Mouse (Mus musculus) NIH3T3 (cell line): ENCODE data around the gene Kcnn4.
"Not testable (repeated sequence)": the region's sequence is repeated elsewhere in the genome, so short reads cannot be mapped to it uniquely, and the experiment has no call there.

Source experiments
- DNase-seq: peaks from one replicate; pipeline ENCODE4 v3.0.0-alpha.2; 2012; ENCODE audit warnings: low read depth

The Kcnn4 gene

DNA sequence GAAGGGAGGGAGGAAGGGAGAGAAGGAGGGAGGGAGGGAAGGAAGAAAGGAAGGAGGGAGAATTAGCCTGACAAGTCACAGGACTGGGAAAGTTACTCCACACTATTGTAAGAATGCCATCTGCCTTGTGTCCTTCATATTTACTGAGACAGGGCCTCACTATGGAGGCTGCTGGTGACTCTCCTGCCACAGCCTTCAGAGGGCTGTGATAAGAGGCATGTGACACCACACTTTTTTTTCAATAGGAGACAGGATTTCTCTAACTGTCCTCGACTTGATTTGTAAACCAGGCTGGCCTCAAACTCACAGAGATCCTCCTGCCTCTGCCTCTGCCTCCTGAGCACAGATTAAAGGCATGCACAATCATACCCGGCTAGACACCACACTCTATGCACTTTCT, 21.6 kb downstream of the Kcnn4 start:
- no peak for DNase-seq

DNA sequence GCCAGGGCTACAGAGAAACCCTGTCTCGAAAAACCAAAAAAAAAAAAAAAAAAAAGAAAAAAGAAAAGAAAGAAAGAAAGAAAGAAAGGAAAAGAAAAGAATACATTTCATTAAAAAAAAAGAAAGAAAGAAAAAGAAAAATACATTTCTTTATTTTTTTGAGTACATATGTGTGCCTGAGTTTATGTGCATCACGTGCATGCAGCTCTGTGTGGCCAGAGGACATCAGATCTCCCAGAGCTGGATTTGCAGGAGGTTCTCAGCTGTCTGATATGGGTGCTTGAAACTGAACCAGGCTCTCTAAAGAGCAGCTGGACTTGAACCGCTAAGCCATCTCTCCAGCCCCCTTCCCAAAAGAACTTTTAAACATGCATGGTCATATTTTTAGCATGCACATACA, 24.0 kb downstream of the Kcnn4 start:
- no peak for DNase-seq

DNA sequence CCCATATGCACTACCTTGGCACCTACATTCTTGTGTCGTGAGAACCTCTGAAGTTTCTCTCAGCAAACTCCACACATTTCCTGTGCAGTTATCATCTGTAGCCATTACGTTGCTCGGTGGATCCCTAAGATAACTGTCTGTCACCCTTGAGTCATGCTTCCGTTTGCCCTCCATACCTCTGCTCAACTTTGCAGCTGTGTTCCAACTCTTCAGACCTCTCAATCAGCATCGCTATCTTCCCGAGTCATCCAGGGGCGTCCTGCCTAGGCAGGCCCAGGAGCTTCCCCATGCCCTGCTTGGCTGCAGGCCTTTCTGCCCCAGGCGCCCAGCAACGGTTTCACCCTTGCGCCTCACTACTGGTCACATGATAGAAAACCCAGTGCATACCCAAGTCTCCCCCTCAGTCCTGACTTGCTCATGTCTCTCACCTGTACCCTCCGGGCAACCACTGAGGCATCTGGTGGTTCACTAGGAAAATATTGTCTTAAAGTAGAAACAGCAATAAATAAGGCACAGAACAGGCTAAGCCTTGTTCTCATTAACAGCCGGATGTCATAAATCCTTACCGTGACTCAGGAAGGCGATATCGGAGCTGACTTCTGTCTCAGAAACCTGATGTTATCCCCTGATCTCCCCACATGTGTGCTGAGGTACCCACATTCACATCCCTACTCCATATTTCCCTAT, 24.6 kb downstream of the Kcnn4 start:
- peak; percentile 36 for DNase-seq

DNA sequence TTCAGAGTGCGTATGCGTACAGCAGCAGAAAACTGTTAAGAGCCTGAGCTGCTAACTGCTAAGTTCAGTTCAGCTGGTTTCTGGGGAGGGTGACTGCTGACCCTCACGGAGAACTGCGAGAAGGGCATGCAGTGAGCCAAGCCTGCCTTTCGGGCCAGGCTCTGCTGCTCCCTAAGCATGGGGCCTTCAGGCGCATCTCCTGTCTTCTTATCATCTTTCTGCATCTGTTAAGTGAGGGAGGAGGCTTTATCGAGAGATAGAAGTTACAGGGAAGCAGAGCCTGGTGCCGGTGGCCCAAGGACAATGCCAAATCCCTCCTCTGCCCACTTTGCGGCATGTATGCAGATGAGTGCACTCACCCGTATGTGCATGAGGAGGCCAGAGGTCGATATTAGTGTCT, 26.8 kb downstream of the Kcnn4 start:
- no peak for DNase-seq

DNA sequence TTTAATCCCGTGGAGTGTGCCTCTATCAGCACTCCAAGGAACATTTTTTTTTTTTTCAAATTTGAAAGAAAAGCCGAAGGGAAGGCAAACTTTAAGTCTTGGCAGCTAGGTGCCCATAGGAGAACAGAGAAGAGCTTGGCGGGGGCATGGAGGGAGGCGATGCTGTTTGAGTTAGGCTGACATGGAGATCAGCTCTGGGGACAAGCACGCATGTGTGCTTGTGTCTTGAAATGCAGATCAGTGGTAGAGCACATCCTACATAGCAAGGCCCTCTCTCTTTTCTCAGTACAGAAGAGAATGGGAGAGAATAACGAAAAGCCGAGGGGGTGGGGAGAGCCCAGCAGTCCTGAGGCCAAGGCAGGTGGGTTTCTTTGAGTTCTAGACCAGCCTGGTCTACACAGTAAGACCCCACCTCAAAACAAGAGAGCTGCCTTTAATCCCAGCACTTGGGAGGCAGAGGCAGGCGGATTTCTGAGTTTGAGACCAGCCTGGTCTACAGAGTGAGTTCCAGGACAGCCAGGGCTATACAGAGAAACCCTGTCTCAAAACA, 28.4 kb downstream of the Kcnn4 start:
- DNase-seq, result no peak

DNA sequence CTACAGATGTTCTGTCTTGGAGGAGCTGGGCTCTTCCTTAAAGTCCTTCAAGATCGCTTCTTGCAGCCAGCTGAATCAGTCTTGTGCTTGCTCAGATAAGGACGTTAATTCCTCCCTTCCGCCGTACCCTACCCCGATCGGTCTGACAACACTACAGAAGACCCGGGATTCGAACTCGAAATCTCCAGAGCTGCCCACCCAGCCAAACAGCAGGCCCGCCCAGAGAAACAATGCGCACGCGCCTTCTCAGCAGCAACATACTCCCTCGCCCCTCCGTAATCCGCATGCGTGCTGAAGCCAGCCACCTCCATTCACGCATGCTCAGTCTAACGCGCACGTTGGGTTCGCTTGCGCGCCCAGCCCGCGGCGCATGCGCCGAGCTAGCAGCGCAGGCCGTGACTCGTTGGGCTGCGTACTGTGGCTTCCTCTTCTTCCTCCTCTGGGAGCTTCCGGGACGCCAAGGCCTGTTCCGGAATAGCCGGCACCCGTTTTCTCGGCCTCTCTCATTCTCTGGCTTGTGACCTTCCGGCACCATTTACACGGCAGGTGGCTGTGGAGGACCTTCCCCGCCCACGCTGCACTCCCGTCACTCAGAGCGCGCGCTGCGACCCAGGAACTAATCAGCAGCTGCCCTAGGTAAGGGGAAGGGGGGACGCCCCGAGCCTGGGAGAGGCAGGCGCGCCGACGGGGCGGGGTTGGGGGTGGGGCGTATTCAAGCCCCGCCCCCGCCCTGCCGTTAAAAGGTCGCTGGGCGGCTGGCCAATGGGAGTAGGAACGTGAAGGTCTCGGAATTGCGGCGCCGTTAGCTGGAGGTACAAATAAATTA, 29.4 kb downstream of the Kcnn4 start, which contains the start of gene Smg9:
Gene Smg9, plus strand, starts transcription at position 364 of the 826 bp plus-strand sequence.
- DNase-seq, result peak; percentile 100

DNA sequence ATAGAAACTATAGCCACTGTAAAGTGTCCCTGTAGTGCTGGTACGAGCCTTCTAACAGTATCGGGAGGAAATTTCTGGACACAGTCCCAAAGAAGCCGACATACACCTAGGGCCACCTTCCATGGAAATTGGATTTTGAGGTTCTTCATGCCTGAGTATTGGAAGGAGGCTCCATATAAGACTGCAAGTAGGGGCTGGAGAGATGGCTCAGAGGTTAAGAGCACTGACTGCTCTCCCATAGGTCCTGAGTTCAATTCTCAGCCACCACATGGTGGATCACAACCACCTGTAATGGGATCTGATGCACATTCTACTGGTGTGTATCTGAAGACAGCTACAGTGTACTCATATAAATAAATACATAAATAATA, 30.0 kb downstream of the Kcnn4 start:
- no peak for DNase-seq

DNA sequence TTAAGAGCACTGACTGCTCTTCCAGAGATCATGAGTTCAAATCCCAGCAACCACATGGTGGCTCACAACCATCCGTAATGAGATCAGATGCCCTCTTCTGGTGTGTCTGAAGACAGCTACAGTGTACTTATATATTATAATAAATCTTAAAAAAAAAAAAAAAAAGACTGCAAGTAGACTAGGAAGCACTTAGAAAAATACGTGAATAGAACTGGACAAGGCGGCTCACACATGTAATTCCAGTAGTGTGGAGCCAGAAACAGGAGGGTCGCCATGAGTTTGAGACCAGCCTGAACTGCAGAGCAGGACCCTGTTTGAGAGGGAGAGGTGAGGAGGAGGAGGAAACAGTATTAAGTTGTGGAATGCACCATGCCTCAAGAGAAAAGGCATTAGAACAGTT, 30.4 kb downstream of the Kcnn4 start:
- DNase-seq, result not testable (repeated sequence)

DNA sequence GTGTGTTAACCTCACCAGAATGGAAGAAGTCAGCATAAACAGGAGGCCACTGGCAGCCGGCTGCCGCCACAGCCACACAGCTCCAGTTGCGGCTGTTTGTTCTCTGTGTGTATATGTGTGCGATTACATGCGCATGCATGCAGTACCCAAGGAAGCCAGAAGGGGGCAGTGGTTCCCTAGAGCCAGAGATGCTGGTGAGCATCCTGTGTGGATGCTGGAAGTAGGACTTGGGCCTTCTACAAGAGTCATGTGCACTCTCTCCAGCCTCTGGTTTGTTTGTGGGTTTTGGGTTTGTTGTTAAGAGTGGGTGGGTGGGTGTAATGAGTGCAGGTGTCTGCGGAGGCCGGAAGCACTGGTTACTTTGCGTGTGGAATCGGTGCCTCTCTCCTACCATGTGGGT, 32.8 kb downstream of the Kcnn4 start:
- DNase-seq, result peak; percentile 38

DNA sequence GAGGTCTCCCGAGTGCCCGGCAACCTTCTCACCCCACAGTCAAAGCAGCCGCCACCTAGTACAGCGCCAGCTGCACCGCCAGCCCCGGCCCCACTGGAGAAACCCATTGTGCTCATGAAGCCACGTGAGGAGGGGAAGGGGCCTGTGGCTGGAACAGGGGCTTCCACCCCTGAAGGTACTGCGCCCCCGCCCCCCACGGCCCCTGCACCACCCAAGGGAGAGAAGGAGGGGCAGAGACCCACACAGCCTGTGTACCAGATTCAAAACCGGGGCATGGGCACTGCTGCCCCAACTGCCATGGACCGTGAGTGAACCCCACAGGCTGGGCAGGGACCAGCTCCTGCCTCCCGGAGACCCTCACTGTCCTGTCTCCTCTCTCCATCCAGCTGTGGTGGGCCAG, 35.6 kb downstream of the Kcnn4 start:
- no peak for DNase-seq

DNA sequence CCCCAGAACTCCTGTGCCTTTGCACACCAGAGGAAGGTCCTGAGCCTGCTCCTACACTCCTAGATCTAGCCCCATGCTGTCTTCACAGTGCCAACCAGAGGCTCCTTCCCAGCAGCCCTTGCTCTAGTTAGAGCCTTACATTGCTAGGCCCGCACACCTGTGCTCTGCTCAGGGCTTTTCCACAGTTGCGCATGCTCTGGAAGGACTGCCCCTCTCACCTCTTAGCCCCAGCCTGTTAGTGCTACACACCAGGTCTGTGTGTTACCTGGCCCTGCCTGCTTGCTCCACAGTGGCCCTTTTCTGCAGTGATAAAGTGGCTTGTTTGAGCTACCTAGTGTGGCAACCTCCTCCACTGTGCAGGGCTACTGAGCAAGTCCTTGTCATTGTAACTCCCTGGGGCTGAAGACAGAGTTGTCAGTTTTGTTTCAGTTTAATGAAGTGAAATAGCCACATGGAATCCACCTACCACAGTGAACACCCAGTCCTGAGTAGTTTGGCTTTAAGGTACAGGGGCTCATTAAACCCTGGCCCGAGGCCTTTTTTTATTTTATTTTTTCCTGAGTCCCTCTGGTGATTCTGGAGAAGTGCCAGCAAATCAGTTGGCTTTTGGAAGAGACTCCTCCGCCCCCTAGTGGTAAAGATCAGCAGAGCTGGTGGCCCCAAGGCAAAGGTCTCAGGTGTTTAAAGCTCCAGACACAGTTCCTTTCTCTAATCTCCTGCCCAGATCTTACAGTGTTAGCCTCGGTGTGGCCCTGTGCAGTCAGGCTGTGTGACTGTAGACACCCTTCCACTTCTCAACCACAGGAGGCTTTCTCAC, 36.7 kb downstream of the Kcnn4 start:
- peak; percentile 94 for DNase-seq

DNA sequence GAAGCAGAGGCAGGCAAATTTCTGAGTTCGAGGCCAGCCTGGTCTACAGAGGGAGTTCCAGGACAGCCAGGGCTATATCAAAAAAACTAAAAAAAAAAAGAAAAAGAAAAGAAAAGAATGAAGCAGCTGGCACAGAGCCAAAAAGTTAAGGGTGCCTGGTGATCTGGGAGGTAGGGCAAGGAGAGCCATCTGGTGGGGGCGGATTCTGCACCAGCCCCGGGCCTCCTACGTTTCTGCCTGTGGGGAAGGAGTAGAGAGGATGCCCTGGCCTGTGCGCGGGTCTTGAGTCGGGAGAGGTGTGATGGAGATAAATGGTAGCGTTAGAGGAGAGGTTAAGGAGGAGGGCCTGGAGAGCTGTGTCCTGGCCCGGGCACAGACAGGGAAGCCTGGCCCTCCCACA, 38.1 kb downstream of the Kcnn4 start:
- no peak for DNase-seq

DNA sequence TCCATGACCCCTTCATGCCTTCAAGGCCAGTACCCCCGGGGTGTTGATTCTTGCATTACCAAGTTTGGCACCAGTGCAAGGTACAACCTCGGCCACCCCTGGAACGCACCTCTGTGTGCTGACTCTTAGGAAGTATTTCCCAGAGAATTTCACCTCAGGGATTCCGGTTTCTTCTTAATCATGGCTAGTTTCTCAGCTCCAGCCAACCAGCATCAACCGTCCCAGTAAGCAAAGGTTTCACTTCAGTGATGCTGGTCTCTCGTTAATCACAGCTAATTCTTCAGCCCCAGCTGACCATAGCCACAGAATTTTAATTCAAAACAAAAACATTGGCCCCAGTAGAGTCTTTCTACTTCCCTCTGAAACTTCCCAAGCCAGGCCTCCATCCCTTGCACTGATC, 40.1 kb downstream of the Kcnn4 start:
- no peak for DNase-seq

DNA sequence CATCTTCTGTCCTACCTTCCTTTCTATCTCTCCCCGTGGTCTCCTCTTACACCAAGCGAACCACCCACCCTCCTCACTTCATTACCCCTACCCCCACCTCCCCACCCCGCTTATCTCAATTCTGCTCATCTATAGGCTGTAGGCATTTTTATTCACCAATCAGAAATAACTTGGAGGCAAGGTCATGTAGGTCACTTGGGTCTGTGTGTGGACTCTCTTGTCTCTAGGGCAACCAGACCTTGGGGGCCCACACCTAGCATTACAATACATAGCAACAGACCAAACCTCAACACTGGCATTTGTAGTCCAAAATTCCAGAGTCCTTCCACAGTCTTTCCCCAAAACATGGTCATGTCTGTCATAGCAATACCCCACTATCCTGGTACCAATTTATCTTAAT, 40.8 kb downstream of the Kcnn4 start:
- DNase-seq, result no peak

DNA sequence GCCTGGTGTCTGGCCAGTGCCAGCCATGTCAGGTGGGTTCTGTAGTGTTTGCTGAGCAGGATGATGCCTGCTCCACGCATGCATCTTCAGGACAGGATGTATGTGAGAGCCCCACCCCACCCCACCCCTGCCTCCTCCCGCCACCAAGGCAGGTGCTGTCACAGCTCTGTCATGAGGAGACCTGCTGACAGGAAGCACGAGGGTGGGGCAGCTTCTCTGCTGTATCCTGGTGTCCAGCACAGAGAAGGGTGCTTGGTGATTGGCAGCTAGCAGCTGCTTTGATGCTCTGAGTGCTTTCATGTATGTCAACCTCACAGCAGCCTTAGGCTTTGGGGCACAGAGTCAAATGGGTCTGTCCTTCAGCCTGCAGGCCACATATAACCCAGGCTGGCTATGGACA, 43.6 kb downstream of the Kcnn4 start:
- DNase-seq, result no peak

DNA sequence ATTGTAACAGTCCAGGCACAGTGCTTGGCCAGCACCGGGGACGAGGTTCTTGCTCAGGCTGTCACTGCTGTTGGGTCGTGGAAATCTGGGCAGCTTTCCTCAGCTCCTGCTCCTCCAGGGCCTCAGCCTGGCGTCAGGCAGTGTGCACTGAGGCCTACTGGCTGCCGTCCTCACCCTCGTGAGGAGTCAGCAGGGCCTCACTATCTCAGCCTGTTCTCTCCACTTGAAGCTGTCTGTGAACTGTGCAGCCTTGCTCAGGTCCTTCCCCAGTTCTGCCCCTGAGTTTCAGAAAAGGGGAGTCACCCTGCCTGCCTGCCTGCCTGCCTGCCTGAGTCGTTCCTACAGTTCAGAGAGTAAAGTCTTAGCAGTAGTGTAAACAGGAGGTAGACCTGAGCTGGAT, 45.2 kb downstream of the Kcnn4 start:
- DNase-seq, result no peak

DNA sequence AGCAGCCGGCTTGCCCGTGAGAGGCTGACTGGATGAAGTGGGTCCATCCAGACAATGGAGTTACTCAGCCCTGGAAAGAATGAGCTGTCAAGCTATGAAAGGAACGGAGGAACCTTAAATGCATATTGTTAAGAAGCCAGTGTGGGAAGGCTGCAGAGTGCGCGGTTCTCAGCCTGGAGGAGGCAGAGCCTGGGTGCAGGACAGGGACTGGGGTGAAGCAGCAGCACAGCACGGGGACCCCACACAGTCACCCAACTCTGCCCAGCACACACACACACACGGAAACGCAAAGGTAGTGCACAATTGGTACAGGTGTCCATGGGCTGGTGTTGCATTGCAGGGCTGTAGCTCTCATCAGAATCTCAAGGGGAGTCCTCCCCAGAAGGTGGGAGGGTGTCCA, 49.5 kb downstream of the Kcnn4 start:
- no peak for DNase-seq

DNA sequence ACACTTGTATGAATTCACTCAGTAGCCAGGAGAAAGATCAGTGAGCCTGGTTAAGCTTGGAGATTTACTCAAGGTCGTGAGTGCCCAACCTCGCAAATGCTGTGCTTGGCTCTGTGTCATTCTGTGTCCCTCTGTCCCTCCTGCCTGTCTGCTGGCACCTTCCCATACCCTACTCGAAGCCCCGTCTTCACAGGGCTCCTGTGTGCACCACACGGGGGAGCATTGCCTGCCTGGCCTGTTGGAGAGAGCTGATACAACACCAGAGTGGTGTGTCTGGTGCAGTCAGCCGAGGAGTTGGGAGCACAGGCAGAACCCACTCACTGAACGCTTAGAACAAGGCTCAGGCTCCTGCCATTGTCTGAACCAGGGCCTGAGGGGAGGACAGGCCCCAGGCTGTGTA, 51.6 kb downstream of the Kcnn4 start:
- DNase-seq, result no peak

DNA sequence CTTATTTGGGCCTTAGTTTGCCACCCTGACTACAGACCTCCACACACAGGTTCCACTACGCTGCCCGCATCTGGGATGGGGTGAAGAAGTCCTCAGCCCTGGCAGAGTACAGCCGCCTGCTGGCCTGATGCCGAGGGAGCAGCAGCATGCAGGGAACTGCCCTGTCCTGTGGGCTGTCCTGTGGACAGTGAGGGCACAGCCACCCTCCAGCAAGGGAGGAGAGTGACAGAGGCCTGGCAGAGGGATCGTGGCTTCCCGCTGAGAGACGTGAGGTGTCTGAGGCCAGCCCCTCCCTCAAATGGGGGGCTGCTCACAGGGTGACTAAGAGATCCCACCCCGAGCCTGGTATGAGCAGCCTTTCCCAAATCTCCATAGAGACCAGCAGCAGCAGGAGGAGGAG, 52.2 kb downstream of the Kcnn4 start:
- DNase-seq, result no peak

DNA sequence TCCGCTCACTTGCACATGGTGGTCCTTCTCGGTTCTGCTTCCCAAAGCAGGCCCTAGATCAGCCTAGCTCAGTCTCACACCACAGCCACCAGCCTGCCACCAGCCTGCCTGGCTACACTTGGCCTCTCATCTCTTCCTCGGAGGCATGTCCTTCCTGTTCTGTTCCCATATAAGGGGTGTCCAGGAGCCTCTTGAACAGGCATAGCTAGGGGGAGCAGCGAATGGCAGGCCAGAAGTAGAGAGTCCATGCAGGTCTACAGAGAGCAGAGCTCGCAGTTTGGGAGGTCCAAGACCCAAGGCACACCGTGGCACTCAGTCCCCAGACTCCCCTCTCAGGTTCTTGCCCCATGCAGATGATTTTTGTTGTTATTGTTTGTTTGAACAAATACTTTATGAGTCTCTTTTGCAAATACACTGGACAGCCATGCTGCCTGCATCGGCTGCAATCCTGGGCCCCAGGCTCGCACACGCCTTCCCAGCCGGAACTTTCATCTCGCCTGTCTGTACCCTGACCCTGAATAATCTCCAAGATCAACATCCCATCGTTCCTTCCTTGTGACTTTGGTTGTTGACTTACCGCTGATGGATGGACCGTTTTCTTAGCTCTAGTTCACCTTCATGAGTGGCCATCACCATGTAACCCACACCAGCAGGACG, 53.2 kb downstream of the Kcnn4 start:
- no peak for DNase-seq

DNA sequence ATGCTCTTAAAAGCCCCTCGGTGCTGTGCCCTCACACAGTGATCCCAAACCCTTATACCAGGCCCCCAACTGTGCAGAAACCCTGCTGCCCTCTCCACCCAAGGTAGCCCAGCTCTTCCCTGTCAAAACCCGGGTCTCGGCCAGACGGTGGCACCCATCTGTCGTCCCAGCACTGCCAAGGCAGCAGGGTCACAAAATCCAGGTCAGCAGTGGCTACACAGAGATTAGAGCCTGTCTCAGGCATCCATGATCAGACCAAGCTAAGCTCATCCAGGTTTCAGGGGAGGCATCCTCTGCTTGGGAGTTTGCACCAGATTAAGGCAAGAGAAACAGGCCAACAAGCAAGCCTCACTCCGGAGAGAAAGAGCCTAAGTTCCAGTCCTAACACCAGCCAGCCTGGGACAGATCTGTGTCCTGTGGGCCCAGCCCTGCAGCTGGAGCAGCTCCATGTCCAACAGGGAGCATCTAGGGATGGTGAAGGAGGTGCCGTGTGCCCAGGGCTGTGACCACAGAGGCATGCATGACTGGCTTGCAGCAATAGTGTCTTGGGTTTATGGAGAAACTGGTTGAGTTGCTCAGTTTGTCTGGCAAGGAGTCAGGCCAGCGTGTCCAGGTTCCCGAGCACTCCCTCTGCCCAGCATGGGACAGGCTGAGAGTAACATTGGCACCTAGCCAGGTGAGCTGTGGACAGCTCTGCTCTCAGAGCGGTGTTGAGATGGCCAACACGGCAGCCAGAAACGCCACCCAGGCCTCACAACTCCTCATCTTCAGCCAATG, 54.1 kb downstream of the Kcnn4 start:
- peak; percentile 19 for DNase-seq
